Mouse (Mus musculus) bone marrow macrophage, adult 2 months (primary cell): Measurements from ENCODE around the gene Rptor.

Experiments
- CTCF ChIP-seq: IDR thresholded peaks from 2 replicates; pipeline ENCODE4 v1.5.1; 2012; ENCODE audit warnings: low read depth, mild to moderate bottlenecking, low read length, moderate library complexity
- POLR2A ChIP-seq: IDR thresholded peaks from 2 replicates; pipeline ENCODE4 v1.6.1; 2012; ENCODE audit warnings: mild to moderate bottlenecking, low read depth, low read length, borderline replicate concordance

GRCm38 (mm10) chr11:119914381-119914780 lies 311.7 kb downstream of the Rptor start:
- TF ChIP-seq POLR2A, result no peak
- TF ChIP-seq CTCF, result no peak
